Mouse (Mus musculus) ES-E14 (cell line): Measurements from ENCODE around the gene Uqcr10.

Source experiments
- CHD2 ChIP-seq: IDR thresholded peaks from 2 replicates; pipeline ENCODE4 v1.6.1; 2014; ENCODE audit warnings: mild to moderate bottlenecking, low read depth, low read length, inconsistent platforms
- MAFK ChIP-seq: IDR thresholded peaks from 2 replicates; pipeline ENCODE4 v1.6.1; 2014; ENCODE audit warnings: mild to moderate bottlenecking, low read depth, low read length, inconsistent platforms; ENCODE audit not compliant: insufficient read depth

DNA sequence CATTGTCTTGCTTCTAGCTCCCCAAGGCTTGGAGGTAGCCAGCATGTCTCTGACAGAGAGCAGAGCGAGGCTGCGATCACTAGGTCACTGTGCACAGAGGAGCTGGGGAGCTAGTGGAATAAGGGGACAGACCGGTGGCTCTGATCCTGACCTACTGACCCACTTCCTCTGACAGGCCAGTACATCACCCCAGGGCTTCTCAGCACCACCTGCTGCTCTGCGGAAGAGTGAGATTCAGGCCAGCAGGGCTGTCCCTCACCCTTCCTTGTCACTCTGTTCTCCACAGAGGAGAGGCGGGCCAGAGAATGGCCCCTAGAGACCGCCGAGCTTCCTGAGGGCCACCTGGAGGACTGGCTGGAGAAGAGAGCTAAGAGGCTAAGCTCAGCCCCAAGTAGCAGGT, 27.6 kb upstream of the Uqcr10 start:
- TF ChIP-seq MAFK, result no peak
- TF ChIP-seq CHD2, result no peak
